Mouse (Mus musculus) forebrain, embryonic 15.5 days (tissue): ENCODE measurements around the gene Lrmda. TPM values are rescaled to one million over a fixed set of nuclear protein-coding genes. Genes with fewer than 3 reads are reported as not detected.

Experiments used
- ATAC-seq: fragments of 200-750 bp; cut with Nextera tagmentation; replicated peaks from 2 replicates; pipeline ENCODE4 v1.8.0; 2017; ENCODE audit warnings: mild to moderate bottlenecking, moderate TSS enrichment, moderate library complexity
- H3K27ac ChIP-seq: fragments of 300-500 bp; sonication (generic); replicated peaks from 2 replicates; pipeline ENCODE4 v1.5.1; 2015; ENCODE audit warnings: mild to moderate bottlenecking, inconsistent platforms
- H3K27me3 ChIP-seq: fragments of 300-500 bp; sonication (generic); 2 replicates; pipeline ENCODE4 v1.6.1; 2015; ENCODE audit warnings: inconsistent platforms
- H3K36me3 ChIP-seq: fragments of 300-500 bp; sonication (generic); 2 replicates; pipeline ENCODE4 v1.6.1; 2015; ENCODE audit warnings: mild to moderate bottlenecking, inconsistent platforms
- H3K4me1 ChIP-seq: fragments of 300-500 bp; sonication (generic); 2 replicates; pipeline ENCODE4 v1.6.1; 2015; ENCODE audit warnings: inconsistent platforms
- H3K4me2 ChIP-seq: fragments of 300-500 bp; sonication (generic); replicated peaks from 2 replicates; pipeline ENCODE4 v1.6.1; 2015; ENCODE audit warnings: mild to moderate bottlenecking, inconsistent platforms
- H3K4me3 ChIP-seq: fragments of 300-500 bp; sonication (generic); 2 replicates; pipeline ENCODE4 v1.5.1; 2015; ENCODE audit warnings: mild to moderate bottlenecking, inconsistent platforms
- H3K9ac ChIP-seq: fragments of 300-500 bp; sonication (generic); replicated peaks from 2 replicates; pipeline ENCODE4 v1.6.1; 2015; ENCODE audit warnings: mild to moderate bottlenecking, inconsistent platforms
- H3K9me3 ChIP-seq: fragments of 300-500 bp; sonication (generic); 2 replicates; pipeline ENCODE4 v1.6.1; 2016; ENCODE audit warnings: inconsistent platforms
- WGBS: fragments of 180-500 bp; shearing (Covaris S2); methylation state at CpG from one replicate; pipeline ENCODE4 v1.1.7; 2015; ENCODE audit warnings: mixed read lengths; 5-methylcytosine and 5-hydroxymethylcytosine counted together
- polyA plus RNA-seq: library from polyadenylated mRNA; unstranded; fragments of >200 nt; fragmentation: Nextera tagmentation; extraction: Ambion mirVana; gene quantifications from 2 replicates; pipeline ENCODE4 v1.2.1, GENCODE M21; 2015

Gene Lrmda
- polyA plus RNA-seq, 1 experiment from 2014 or later = 0.15 TPM

DNA sequence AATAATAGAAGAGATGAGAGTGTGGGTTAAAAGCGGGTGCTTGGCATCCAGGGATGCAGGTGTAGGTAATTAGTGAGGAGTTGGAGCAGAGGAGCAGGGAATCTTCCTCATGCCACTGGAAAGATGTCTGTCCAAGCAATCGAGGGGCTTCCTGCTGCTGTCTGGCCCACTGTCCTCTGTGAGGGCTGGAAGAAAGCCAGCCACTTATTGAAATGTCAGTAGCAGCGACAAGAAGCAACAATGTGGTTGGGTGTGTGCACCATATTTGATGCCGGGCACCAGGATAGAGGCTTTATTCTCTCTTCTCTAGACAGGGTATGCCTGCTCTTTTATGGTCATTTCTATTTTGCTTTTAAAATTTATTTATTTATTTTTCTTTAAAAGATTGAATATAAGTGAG, 451.5 kb downstream of the Lrmda start:
- WGBS = 55% methylated on average over 4 of the region's 4 CpGs

DNA sequence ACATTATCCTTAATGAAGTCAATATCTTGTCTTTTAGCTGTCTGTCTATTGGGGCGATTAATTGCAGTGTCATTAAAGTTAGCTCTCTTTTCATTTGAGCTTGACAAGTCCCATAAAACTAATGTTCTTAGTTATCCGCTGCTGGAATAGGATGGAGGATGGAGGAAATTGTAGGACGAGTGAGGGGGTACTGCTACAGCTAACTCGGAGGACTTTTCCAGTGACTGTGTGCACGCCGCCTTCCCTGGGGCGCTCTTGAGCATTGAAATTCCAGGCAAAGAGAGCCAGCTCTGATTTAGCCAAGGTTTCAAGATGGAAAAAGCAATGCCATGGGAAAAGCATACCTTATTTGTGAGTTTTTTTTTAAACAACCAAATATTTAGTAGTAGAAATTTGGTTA, 453.9 kb downstream of the Lrmda start:
- ATAC-seq = no peak
- Histone ChIP-seq H3K9me3 (no peaks in the 10 kb centered on the region), H3K27ac (no peak overlapping the region), H3K9ac (no peak overlapping the region), H3K4me2 (no peak overlapping the region), H3K36me3 (no peaks in the 10 kb centered on the region), H3K4me3 (no peak overlapping the region), H3K4me1 (no peaks in the 10 kb centered on the region), H3K27me3 (0 out of 2 replicates have a peak, but pooled peaks cover 2% of the 10 kb centered on the region)
- 72% methylated on average over 7 of the region's 7 CpGs for WGBS

More for the DNA sequence above, 451.5 kb downstream of the Lrmda start:
- Histone ChIP-seq H3K36me3 (no peaks in the 10 kb centered on the region), H3K27ac (no peak overlapping the region), H3K9ac (0 out of 2 replicates have a peak overlapping the region, but pooled peaks have one; percentile 1), H3K9me3 (no peaks in the 10 kb centered on the region), H3K4me1 (no peaks in the 10 kb centered on the region), H3K4me2 (no peak overlapping the region), H3K27me3 (0 out of 2 replicates have a peak, but pooled peaks cover 2% of the 10 kb centered on the region), H3K4me3 (no peak overlapping the region)
- no peak for ATAC-seq

DNA sequence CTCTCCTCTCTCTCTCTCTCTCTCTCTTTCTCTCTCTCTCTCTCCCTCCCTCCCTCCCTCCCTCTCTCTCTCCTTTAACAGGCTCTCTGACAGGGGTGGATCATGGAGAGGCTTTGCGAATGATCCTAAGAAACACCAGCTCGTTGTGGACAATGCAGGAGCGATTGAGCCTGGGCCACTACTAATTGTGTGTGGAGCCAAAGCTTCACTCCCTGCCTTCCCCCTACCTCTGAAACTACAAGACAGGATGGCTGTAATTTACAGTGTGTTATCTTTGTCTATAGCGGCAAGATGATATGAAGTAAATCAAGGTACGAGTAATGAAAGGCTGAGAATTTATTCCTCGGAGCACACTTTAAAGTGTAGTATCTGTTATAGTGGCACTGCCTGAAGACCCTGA, 454.5 kb downstream of the Lrmda start:
- Histone ChIP-seq H3K4me2 (no peak overlapping the region), H3K9me3 (no peaks in the 10 kb centered on the region), H3K4me1 (no peaks in the 10 kb centered on the region), H3K36me3 (no peaks in the 10 kb centered on the region), H3K27ac (no peak overlapping the region), H3K9ac (no peak overlapping the region), H3K4me3 (no peak overlapping the region), H3K27me3 (0 out of 2 replicates have a peak, but pooled peaks cover 2% of the 10 kb centered on the region)
- WGBS = 66% methylated on average over 6 of the region's 6 CpGs
- no peak for ATAC-seq

DNA sequence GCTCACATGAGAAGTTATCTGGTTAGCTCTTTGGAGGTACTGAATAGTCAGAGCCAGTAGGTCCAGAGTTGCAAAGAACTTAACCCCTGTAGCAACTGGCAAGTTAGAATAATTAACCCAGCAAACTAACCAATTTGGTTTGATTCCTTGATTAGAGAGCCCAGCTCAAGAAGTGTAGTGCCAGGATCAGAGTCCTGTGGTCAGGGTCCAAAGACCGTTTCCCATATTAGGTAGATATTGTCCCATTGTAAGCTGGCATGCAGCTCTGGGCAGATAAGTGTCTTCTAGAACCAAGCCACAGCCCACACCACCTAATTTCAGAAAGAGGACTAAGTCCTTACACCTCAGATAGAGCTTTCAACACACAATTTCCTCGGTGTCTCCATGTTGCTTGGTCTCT, 473.8 kb downstream of the Lrmda start:
- no peaks in the 10 kb centered on the region for H3K9me3 ChIP-seq
- no peak for ATAC-seq
- no peak overlapping the region for H3K9ac ChIP-seq
- no peak overlapping the region for H3K27ac ChIP-seq
- H3K4me2 ChIP-seq = no peak overlapping the region
- peaks cover 11% of the 10 kb centered on the region for H3K27me3 ChIP-seq
- no peak overlapping the region for H3K4me3 ChIP-seq
- 92% methylated on average over 2 of the region's 2 CpGs for WGBS
- no peaks in the 10 kb centered on the region for H3K4me1 ChIP-seq
- H3K36me3 ChIP-seq = no peaks in the 10 kb centered on the region

GRCm38 (mm10) chr14:22494290-22494689, 474.8 kb downstream of the Lrmda start:
- Histone ChIP-seq H3K27me3 (peaks cover 11% of the 10 kb centered on the region), H3K9ac (no peak overlapping the region), H3K4me2 (no peak overlapping the region), H3K4me1 (no peaks in the 10 kb centered on the region), H3K9me3 (no peaks in the 10 kb centered on the region), H3K27ac (no peak overlapping the region), H3K4me3 (no peak overlapping the region), H3K36me3 (no peaks in the 10 kb centered on the region)
- ATAC-seq = no peak

DNA sequence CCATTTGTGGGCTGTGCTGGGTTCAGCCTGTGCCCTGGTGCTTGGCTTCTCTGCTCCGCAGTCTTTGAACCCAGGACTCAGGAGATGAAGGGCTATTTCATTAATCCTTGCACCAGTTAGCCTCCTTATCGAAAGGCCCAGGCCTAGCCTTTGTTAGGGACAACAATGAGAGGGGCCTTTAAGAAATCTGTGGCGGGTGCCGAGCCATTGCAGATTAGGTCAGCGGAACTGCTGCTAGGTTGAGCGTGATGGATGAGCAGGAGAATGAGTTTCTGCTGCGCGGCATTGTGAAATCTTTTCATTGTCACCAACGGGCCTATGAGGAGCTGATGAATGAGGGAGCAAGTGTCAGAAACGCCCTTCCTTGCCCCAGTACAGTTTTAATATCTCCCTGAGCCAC, 475.4 kb downstream of the Lrmda start:
- H3K27ac ChIP-seq = no peak overlapping the region
- H3K27me3 ChIP-seq = peaks cover 11% of the 10 kb centered on the region
- H3K4me2 ChIP-seq = no peak overlapping the region
- no peak overlapping the region for H3K9ac ChIP-seq
- H3K36me3 ChIP-seq = no peaks in the 10 kb centered on the region
- no peaks in the 10 kb centered on the region for H3K9me3 ChIP-seq
- 8% methylated on average over 10 of the region's 10 CpGs for WGBS
- ATAC-seq = no peak
- H3K4me1 ChIP-seq = no peaks in the 10 kb centered on the region
- no peak overlapping the region for H3K4me3 ChIP-seq

DNA sequence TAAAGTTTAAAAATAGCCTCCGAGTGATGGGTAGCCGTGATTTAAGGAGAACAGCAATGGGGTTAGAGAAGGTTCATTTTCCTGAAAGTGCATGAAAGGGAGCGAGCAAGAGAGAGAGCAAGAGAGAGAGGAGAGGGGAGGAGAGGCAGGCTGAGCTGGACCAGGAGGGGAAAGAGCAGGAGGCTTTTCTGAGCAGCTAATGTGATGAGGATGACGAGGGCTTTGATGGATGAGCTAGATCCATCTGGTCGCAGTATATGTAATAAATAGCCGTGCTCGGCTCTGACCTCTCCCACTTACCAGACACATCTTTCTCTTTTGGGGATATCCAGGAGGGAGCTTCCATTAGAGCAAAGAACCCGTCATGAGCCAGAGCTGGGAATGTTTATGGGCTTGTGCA, 475.8 kb downstream of the Lrmda start:
- ATAC-seq = no peak
- Histone ChIP-seq H3K4me3 (no peak overlapping the region), H3K27me3 (peaks cover 11% of the 10 kb centered on the region), H3K4me2 (no peak overlapping the region), H3K9ac (no peak overlapping the region), H3K4me1 (no peaks in the 10 kb centered on the region), H3K9me3 (no peaks in the 10 kb centered on the region), H3K27ac (no peak overlapping the region), H3K36me3 (no peaks in the 10 kb centered on the region)
- 51% methylated on average over 8 of the region's 8 CpGs for WGBS

DNA sequence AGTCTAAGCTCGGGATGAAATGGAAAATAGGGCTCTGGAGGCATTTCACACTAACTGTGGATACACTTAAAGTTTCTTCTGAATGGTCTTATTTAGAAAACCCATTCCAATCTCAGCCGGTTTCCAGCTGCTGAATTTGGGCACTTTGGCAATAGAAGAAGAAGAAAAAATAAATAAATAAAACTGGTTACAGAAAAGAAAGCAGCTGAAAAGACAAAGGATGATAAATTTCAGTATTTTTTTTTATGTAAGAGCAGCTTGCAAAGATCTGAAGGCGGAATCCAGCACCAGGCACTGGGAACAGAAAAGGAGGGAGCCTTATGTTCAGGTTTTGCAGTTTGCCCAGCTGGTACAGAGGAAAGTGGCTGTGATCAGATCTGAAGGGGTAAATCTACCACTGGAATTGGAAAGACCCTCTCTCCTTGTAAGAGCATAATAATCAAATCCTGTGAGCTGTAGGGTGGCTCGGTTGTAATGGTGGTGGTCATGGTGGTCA, 478.2 kb downstream of the Lrmda start:
- WGBS = 82% methylated on average over 4 of the region's 4 CpGs
- Histone ChIP-seq H3K4me3 (no peak overlapping the region), H3K4me1 (no peaks in the 10 kb centered on the region), H3K27me3 (peaks cover 11% of the 10 kb centered on the region), H3K36me3 (no peaks in the 10 kb centered on the region), H3K27ac (no peak overlapping the region), H3K9ac (no peak overlapping the region), H3K9me3 (no peaks in the 10 kb centered on the region), H3K4me2 (no peak overlapping the region)
- ATAC-seq = no peak

DNA sequence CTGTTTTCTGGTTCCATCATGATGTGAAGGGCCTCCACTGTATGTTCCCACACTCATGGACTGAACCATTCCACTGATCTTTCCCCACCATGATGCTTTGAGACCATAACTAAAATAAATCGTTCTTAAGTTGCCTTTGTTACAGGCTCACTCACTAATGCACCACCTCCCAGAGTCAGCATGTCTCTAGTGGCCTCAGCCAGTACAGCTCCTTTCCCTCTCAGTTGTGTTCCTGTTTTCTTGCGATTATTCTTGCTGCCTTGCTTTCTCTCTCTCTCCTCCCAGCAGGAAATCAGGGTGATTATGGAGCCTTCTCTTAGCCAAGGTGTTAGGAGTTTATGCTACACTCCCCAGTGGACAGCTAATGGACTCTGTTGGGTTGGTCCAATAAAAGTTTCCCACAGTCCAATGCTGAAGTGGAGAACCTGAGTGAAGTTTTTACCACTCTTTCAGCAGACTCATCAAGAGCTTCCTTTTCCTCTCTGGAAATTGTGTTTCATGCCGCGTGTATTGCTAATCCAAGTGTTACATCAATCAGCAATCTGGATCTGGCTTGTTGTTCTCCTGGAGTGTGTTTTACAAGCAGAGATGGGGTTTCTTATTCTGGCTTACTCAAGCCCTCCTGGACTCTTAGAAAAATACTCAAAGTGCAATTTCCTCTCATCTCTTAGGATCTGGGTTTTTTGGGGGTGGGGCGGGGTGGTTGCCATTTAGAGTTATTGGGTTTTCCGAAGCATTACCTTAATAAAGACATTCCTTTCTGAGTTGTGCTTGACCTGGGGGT, 490.4 kb downstream of the Lrmda start:
- peaks cover 20% of the 10 kb centered on the region; the same call in 1 of the 2 replicates for H3K27me3 ChIP-seq
- ATAC-seq = no peak
- no peaks in the 10 kb centered on the region for H3K9me3 ChIP-seq
- H3K9ac ChIP-seq = no peak overlapping the region
- no peak overlapping the region for H3K4me2 ChIP-seq
- H3K36me3 ChIP-seq = no peaks in the 10 kb centered on the region
- H3K4me3 ChIP-seq = no peak overlapping the region
- WGBS = 77% methylated on average over 6 of the region's 6 CpGs
- H3K27ac ChIP-seq = no peak overlapping the region
- peaks cover 7% of the 10 kb centered on the region; the same call in 1 of the 2 replicates for H3K4me1 ChIP-seq

DNA sequence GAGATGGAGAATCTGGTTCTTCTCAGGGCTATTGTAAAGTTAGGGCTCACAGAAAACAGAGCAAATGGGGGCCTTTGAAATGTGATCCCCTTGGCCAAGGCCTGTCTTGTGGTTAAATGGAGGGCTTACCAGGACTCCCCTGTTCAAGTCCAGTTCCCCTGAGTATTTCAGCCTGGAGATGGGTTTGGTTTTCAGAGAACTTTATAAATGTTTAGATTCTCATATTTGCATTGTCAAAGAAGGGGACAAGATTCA, 490.9 kb downstream of the Lrmda start:
- Histone ChIP-seq H3K4me2 (no peak overlapping the region), H3K36me3 (no peaks in the 10 kb centered on the region), H3K4me1 (peaks cover 8% of the 10 kb centered on the region; the same call in 1 of the 2 replicates), H3K27ac (no peak overlapping the region), H3K4me3 (no peak overlapping the region), H3K9me3 (no peaks in the 10 kb centered on the region), H3K9ac (no peak overlapping the region), H3K27me3 (peaks cover 20% of the 10 kb centered on the region; the same call in 1 of the 2 replicates)
- no peak for ATAC-seq

- WGBS = 41% methylated on average over 5 of the region's 5 CpGs
- no peak overlapping the region for H3K27ac ChIP-seq
These were observed 495.0 kb downstream of the Lrmda start for GRCm38 (mm10) chr14:22514362-22515084.

GRCm38 (mm10) chr14:22530706-22531105, 511.2 kb downstream of the Lrmda start:
- Histone ChIP-seq H3K4me1 (no peaks in the 10 kb centered on the region), H3K4me2 (no peak overlapping the region), H3K9me3 (no peaks in the 10 kb centered on the region), H3K36me3 (no peaks in the 10 kb centered on the region), H3K27me3 (no peaks in the 10 kb centered on the region), H3K9ac (no peak overlapping the region), H3K4me3 (no peak overlapping the region), H3K27ac (no peak overlapping the region)
- WGBS = 63% methylated on average over 3 of the region's 3 CpGs
- no peak for ATAC-seq

More at GRCm38 (mm10) chr14:22514362-22515084, 495.0 kb downstream of the Lrmda start:
- Histone ChIP-seq H3K36me3 (no peaks in the 10 kb centered on the region), H3K4me2 (no peak overlapping the region), H3K9ac (no peak overlapping the region), H3K27me3 (peaks cover 18% of the 10 kb centered on the region; the same call in 1 of the 2 replicates), H3K4me1 (peaks cover 8% of the 10 kb centered on the region; the same call in 1 of the 2 replicates), H3K9me3 (no peaks in the 10 kb centered on the region), H3K4me3 (no peak overlapping the region)
- peak; percentile 69 for ATAC-seq
